Mouse (Mus musculus) telencephalon, adult 2 months (tissue): ENCODE data around the gene Coro2b.
"Not testable (repeated sequence)": the region's sequence is repeated elsewhere in the genome, so short reads cannot be mapped to it uniquely, and the experiment has no call there.

Experiments
- DNase-seq: peaks from one replicate; pipeline ENCODE4 v3.0.0-alpha.2; 2011; ENCODE audit warnings: low read depth, low spot score

Coro2b gene

GRCm38 (mm10) chr9:62471541-62472189, 65.2 kb downstream of the Coro2b start:
- DNase-seq, result no peak

DNA sequence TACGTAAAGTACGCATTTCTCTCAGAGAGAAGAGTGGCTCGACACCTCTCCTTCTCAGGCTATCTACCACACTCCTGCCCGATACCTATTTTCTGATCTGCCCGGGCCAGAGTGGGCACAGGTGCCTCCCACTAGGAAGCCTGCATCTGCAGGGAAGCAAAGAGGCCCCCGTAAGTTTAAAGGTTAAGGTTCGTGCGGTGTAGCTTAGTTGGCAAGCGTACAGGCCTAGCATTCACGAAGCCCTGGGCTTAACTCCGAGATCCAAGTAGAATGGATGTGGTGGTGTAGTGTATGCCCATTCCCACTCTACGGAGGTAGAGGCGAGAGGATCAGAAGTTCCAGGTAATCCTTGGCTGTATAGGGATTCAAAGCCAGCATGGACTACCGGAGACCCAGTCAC, 65.8 kb downstream of the Coro2b start:
- DNase-seq, result no peak

DNA sequence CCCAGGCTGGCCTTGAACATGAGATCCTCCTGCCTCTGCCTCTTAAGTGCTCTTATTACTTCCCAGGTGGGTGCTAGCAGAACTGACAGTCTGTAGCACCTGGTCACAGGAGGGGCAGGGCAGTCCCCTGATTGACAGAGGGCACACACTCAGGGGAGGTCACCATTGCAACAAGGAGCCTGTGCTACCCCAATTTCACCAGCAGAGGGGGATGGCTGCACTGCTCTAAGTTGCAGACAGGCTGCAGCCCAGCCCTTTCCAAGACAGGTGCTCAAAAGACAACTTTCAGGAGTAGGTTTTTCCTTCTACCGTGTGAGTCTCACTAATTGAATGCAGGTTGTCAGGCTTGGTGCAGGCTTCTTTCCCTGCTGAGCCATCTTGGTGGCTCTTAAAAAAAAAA, 66.4 kb downstream of the Coro2b start:
- no peak for DNase-seq

GRCm38 (mm10) chr9:62469696-62470095, 67.1 kb downstream of the Coro2b start:
- no peak for DNase-seq

GRCm38 (mm10) chr9:62469143-62469542, 67.7 kb downstream of the Coro2b start:
- no peak for DNase-seq

GRCm38 (mm10) chr9:62467413-62467784, 69.4 kb downstream of the Coro2b start:
- no peak for DNase-seq

GRCm38 (mm10) chr9:62466742-62467412, 70.0 kb downstream of the Coro2b start:
- no peak for DNase-seq

GRCm38 (mm10) chr9:62466053-62466452, 70.8 kb downstream of the Coro2b start:
- no peak for DNase-seq

DNA sequence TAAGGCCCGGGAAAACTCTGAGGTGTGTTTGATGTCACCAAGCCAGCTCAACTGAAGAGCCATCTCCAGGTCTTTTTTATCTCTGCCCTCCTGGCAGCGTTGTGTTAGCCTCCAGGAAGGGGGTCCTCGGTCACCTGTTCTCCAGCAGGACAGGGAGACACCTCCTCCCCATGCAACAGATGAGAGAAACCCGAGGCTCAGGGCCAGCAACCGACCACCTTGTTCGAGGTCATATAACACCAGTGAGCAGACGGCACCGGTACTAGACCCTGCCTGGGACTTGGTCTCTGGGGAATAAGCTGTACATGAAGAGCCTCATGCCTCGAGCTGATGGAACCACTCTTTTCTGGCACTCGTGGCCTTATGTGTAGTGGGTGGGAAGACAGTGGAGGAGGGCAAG, 72.1 kb downstream of the Coro2b start:
- no peak for DNase-seq

- no peak for DNase-seq
These were observed 75.1 kb downstream of the Coro2b start for GRCm38 (mm10) chr9:62461766-62462165.

GRCm38 (mm10) chr9:62461095-62461494, 75.7 kb downstream of the Coro2b start:
- no peak for DNase-seq

DNA sequence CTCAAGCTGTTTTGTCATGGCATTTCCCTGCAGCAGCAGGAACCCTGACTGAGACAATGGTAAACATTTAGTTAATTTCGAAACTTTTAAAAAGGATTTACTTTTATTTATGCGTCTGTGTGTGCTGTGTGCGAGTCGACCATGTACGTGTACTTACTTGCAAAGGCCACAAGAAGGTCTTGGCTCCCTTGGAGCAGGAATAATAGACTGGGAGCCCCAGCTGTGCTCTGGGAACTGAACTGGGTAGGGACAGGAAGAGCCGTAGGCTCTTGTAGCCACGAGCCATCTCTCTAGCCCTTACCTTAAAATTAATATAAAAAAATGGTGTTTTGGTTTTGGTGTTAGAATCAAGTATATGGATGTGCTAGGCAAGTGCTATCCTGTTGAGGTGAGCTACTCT, 76.8 kb downstream of the Coro2b start:
- DNase-seq, result no peak

DNA sequence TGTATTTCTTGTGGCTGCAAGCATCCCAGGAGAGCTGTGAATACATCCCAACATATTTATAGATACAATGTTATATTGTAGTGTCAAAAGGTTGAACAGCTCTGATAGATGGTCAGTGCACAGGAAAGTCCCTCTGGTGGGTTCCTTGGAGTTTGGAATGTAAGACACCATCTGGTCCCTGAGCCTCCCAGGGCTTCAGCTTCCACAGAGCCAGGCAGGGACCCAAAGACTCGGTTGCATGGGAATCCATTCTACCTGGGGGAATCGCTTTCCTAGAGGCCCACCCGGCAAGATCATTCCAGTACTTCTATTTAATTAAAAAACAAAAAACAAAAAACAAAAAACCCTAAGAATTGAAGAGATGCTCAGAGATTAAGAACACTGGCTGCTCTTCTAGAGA, 78.4 kb downstream of the Coro2b start:
- no peak for DNase-seq

DNA sequence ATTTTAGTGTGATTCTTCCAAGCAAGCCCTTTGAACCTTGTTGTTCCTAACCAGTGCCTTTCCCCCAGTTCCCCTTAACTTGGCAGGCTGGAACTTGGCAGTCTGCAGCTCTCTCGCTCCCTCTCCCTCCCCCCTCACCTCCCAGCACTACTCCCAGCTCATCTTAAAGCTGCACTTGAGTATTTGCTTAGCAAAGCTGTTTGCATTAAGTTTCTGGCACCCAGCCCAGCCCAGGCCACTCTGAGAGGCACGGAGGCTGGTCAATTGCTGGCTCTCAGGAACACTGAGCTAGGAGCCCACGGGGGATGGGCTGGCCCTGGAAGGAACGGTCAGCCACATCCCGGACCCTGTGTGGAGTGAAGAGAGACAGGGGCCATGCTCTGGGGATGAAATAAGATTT, 80.8 kb downstream of the Coro2b start:
- peak; percentile 28 for DNase-seq

GRCm38 (mm10) chr9:62455210-62455969, 81.5 kb downstream of the Coro2b start:
- DNase-seq, result no peak

DNA sequence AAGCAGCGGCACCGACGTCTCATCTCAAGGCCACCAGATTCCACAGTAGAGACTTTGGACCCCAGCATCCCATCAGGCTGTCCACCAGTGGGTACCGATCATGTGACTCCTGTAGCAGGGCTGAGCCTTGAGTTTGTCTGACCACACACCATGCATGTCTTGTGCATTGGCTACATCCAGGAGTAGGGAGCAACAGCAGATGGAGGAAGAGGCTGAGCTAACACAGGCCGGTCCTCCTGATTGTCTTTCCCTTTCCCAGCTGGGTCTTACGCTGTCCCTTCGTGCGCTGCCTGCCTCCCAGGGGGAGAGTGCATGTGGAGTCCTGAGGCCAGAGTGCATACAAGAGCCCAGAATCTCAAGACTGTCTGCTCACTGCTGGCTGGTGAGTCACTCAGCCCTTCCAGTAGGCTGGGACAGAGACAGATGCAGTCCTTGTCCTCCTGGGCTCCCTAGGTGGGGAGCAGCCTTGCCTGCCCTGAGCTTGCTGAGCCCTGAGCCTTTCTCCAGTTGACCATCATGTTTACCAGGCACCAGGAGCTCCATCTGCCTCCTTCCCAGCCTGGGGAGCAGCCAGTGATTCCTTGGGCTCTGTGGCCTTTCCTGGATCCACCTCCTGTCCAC, 84.4 kb downstream of the Coro2b start:
- DNase-seq, result no peak

GRCm38 (mm10) chr9:62451585-62452372, 85.1 kb downstream of the Coro2b start:
- DNase-seq, result peak; percentile 57

DNA sequence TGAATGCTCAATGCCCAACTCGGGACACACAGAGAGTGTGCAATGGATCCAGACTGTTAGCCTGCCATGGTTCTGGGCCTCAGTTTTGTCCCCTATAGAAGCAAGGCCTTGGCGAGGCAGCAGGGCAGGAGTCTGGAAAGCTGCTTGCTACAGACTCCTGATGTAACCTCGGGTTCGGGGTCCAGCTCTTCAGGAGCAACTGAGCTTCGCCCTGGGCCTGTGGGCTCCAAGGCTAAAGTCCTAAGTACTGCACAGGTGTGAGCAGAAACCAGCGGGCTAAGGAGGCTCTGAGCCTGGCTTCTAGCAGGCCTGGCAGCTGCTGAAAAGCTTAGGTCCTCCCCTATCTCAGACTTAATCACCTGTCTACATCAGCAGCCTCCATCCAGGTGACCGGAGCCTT, 86.0 kb downstream of the Coro2b start:
- DNase-seq, result no peak

GRCm38 (mm10) chr9:62450355-62450754, 86.5 kb downstream of the Coro2b start:
- no peak for DNase-seq

- DNase-seq, result not testable (repeated sequence)
These were observed 89.5 kb downstream of the Coro2b start for GRCm38 (mm10) chr9:62447337-62447736.

DNA sequence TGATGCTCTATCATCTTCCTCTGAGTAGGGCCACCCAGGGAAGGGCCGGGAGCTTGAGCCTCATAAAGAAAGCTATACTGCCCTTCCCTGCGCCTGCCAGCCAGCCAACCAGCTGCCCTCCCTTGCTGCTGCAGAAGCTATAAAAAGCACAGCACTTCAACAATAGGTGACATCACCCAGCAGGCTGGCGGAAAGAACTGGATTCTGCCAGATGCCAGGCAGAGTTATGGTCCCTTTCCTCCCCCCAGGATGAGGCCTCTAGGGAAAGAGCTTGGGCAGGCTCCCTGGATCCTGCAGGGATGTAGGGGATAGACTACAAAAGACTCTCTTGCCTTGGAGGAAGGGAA, 98.1 kb downstream of the Coro2b start:
- peak; percentile 84 for DNase-seq
